11 mouse cellular contexts compared by ENCODE assay signal in genomic region chr2:71625298-71625902, GRCm38 (mm10).
DNase-seq lines count a peak whose midpoint lies in the region.
"Had no signal": no experiment of that assay in that cellular context is flagged by ENCODE, and none has a peak within 500 bp of the region (broad histone marks: within the 10 kb centered on the region; RNA-seq: fewer than 3 reads in every experiment).

No protein-coding gene starts in this region.

- peak; percentile 86 for DNase-seq in right cerebral cortex, adult 18-20 months
- no peak for DNase-seq in right cerebral cortex, postnatal 4 days
- peak; percentile 28 to 49 for DNase-seq in frontal cortex, postnatal 10 days (ENCODE audit: low spot score in 2 of 2)
- peak; percentile 55 to 71 for DNase-seq in left cerebral cortex, postnatal 36 days (ENCODE audit: low spot score in 2 of 2)
- DNase-seq in telencephalon, adult 2 months (ENCODE audit: low read depth, low spot score) = peak; percentile 72
- DNase-seq in cerebellum, adult 9-11 months = no peak
- DNase-seq in c-Kit-positive CD71-positive TER-119-positive erythroid progenitor cells, embryonic 14.5 days (ENCODE audit: low spot score) = no peak
- no peak for DNase-seq in cerebellum, adult 11-12 months
- DNase-seq: cerebellum, postnatal 36 days; heart, adult 2 months; kidney, postnatal 25 days had no signal

- intact Hi-C loops in left cerebral cortex, postnatal 36 days (cut with DNase I) = no loop called here

Comparison
In these comparisons a context has a peak if more than half of its experiments do, and no peak if none do; other contexts are left out.
1. DNase-seq: peak in right cerebral cortex, adult 18-20 months (single experiment), frontal cortex, postnatal 10 days (2 of 2), left cerebral cortex, postnatal 36 days (2 of 2) and telencephalon, adult 2 months (single experiment); none in right cerebral cortex, postnatal 4 days (single experiment), cerebellum, adult 9-11 months (single experiment), c-Kit-positive CD71-positive TER-119-positive erythroid progenitor cells, embryonic 14.5 days (single experiment) and cerebellum, adult 11-12 months (single experiment).